Mouse (Mus musculus): ENCODE results near the gene Atp5s.

Gene Atp5s

DNA sequence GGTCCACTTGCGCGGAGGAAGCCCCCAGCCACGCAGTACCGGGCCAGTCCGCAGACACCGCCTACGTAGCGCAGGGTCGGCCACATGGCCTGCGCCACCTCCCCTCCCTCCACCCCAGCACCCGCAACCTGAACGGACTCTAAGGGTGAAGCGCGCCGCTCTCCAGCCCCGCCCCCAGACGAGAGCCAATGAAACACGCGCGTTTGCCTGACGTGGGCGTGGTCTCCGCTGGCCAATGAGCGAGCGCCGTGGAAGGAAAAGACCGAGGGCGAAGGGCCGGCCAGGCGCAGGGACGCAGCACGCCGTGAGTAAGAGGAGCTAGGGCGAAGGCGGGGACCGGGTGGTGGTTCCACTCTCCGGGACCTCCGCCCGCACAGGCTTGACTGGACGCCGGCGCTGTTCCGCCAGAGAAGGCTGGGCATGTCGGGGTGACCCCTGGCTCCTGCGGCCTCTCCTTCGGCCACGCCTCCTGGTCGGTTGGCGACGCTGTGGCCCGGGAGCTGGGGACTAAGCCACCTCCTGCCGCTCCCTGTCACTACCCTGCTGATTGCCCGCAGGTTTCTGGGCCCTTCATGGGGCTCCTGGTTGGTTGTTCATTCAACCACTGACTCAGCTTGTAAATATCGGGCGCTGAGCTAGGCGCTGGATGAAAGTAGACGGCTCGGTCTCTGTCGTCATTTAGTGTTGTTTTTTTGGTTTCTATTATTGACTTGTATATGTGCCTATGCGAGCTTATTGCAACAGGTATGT, at the start of gene Atp5s, which contains the start of gene L2hgdh:
Gene Atp5s (plus strand): TSS at position 240 of the 750 bp plus-strand sequence.
Gene L2hgdh (minus strand): TSS at position 163 of the 750 bp plus-strand sequence.
- peak; percentile 87 for DNase-seq (ENCODE audit: low read depth, low spot score)

DNA sequence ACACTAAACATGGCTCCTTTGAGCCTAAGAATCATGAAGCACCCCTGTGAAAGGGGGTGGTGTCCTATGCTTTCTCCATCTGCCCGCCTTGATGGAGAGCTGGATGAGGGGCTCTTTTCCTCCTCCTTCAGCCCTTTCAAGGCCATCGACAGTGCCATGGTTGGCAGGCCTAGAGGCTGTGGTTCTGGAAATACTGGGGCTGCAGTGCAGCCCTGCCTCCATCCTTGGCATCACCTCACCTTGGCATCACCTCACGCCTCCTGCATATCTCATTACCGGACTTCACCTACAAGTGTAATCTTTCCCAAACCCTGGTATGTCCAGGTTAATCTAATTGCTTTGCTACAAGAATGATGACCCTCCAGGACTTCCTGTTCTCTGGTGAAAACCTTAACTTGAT, 48.6 kb upstream of the Atp5s start:
- no peak for DNase-seq (ENCODE audit: low read depth, low spot score)

DNA sequence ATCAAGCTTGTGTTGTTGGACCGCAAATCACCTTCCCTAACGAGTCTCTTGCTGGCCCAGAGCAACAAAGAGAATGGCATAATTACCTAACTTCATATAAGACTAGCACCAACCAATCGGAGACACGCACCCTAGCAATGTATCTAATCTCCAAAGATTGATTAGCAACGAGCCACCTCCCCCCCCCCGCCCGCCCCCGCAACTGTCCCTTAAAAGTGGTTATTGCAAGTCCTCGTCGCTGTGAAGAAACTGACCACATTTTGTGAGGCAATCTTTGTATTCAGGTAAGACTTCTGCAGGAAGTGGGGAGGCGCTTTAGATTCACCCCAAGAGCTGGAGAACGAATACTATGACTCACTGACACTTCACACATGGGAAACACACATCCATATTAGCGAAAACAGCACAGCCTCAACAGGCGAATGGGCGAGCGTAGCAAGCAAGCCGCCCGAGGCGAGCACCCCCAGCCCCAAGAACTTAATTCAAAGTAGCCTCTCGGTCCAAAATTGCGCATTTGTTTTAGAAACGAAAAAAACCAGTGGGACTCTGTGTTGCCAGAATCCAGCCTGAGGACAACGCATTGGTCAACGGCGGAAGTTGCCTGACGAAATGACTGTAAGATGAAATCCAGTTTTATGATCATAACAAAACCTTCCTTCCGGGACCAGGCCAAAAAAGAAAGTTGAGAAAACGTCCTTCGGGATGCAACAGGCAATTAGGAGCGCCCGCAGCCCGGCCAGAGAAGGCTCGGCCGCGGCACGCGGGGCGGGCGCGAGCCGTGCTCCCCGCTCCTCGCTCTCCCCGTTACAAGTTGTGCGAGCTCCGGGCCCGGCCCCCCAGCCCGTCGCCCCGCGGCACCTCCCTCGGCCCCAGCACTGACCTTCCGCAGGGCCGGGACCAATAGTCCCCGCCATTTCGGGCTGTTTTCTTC, 43.9 kb upstream of the Atp5s start:
- DNase-seq (ENCODE audit: low read depth, low spot score) = no peak

DNA sequence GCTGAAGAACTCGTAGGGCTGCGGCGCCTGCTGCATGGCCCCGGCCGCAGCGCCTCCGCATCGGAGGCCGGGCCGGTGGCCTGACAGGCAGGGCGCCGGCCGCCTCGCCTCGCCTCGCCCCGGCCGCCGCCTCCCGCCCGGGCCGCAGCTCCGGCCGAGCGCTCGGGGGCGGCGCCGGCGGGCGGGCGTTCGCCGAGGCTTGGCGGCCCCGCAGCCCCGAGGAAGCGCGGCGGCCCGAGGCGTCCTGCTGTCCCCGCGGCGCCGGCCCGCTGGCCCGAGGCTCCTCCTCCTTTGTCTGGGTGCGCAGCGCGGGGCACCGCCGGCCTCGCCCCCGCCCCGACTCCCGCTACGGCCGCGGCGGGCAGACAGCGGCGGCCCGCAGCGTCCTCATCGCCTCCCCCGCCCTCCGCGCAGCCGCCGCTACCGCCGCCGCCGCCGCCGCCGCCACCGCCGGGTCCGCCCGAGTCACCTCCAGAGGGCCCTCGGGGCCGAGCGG, 43.1 kb upstream of the Atp5s start, which contains the start of gene Sos2:
Gene Sos2 (minus strand): TSS at position 287 of the 496 bp plus-strand sequence.
- DNase-seq (ENCODE audit: low read depth, low spot score) = no peak

DNA sequence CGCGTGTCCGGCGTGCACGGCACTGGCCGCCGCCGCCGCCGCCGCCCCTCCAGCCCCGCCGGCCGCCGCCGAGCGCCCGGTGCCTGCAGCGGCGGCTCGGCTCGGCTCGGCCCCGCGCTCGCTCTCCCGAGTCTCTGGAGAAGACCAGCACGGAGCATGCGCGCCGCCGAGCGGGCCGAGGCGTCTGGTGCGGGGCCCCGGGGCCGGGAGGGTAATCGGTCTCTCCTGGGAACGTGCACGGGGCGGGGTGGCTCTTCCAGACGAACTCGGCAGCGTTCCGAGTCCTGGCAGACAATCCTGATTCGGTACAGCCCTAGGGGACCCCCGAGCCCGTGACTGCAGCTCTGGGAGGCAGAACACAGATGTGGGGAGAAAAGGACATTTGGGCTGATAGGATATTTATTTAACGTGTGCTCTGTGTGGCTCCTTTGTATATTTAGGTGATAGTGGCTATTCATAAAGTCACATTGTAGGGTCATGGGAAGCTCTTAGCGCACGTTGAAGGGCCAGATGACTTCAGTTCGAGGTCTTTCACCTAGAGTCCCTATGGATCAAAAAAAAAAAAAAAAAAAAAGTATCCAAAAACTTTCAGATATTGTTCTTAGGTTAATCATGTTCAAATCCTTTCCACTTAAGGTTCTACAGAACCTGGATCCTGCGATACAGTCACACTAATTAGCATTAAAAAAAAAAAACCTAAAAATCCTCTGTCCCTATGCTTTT, 42.5 kb upstream of the Atp5s start:
- DNase-seq (ENCODE audit: low read depth, low spot score) = peak; percentile 59

DNA sequence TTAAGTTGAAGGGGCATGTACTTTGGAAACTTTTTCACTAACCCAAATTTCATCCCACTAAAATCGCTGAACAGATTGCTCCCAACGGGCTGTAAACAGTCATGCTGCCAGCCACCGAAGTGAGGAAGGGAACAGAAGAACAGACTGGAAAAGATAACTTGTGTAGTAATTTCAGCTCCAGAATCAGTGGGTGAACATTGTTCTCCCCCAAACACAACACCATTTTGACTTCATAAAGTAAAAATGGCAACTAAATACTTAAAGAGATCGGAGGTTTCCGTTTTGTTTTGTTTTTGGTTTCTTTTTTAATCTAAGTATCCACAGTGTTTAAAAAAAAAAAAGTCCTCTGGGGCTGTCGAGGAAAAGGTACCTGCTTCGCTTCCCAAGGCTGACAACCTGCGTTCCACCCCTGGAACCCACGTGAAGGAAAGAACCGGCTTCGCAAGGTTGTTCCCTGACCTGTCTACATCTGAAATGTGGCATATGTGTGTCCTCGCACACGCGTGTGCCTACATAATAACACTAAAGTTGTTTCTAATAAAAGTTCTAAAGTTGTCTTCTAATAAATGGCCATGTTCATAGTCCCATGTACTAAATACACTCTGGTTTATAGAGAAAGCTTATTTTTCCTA, 41.8 kb upstream of the Atp5s start:
- DNase-seq (ENCODE audit: low read depth, low spot score) = no peak

DNA sequence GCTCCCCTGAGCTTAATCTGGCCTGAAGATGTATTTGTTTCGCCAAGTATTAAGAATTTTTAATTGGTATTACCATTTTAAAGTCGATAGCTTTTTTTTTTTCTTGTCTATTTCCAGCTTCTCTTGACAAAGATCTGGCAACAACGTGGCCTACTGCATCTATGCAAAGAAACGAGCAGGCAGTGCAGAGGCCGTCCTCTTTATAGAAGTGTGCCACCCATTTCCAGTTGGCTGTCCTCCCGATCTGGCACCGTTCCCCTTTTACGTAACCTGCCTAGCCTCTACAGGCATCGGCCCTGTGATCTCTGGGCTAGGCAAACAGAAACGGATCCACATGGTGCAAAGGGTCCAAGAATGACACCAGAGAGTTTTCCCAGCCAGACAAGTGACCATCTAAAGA, 41.2 kb upstream of the Atp5s start:
- no peak for DNase-seq (ENCODE audit: low read depth, low spot score)

DNA sequence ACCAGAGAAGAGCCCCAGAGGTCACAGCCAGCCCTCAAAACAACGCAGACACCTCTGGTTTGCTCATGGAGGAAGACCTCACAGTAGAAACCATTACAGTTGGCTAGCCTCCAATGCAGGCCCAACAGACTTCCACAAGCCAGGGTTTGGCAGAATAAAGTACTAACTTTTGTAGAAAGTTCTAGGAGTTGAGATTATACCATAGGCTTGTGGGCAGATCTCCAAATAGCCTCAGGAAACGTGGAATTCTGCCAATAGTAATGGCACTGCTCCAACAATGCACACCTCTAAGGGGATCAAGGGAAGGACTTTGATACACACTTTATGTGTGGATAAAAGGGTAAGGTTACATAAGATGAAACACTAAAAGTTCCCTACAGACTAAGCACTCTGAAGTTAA, 36.4 kb upstream of the Atp5s start:
- DNase-seq (ENCODE audit: low read depth, low spot score) = no peak

DNA sequence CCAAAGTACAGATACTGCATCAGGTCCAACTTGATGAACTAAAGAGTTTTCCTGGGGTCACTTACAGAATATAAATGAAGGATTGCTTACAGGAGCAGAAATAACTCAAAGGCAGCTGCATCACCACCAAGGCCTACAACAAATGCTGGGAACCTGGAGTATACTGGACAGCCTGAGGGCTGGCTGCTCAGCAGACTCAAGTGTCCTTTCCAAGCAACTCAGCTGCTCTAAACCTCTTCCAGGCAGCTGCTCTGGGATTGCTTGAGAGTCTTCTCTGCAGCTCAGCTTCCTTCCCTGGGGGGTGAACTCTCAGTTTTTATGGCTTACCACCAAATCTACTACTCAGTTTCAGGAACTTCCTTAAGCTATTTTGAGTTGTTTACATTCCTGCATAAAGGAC, 35.7 kb upstream of the Atp5s start:
- DNase-seq (ENCODE audit: low read depth, low spot score) = no peak

DNA sequence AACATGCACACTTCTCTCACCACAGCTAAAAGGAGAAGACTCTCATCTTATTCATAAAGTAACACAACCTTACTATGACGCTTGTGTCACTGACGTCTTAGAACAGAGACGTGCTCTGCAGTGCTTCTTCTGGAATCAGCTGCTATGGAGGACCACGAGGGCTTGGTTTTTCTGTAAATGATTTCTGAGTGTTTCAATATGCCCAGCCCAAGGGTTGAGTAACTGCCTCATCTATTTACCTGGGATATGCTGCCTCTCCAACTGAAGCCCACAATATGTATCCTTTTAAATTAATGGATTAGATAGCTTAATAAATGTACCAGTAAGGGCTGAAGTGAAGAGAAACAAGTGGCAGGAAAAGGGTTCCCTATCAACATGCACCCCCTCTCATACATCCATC, 34.0 kb upstream of the Atp5s start:
- DNase-seq (ENCODE audit: low read depth, low spot score) = no peak

DNA sequence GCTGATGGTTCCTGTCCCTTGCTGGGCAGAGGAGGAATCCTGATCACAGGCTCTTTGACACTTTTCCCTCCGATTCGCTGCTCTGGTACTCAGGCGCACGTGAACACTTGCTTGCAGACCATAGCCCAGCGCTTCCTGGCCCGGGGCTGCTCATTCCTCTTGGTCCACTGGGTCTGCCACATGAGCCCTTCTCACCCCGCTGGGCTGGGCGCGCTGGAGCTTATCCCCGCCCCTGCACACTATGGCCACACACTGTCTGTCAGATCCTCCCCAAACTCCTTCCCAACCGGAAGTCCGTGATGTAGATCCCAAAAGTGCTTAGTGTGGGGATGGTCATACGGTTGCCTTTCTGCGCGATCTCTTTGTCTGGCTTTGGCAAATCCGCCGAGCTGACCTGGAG, 31.3 kb upstream of the Atp5s start:
- no peak for DNase-seq (ENCODE audit: low read depth, low spot score)

DNA sequence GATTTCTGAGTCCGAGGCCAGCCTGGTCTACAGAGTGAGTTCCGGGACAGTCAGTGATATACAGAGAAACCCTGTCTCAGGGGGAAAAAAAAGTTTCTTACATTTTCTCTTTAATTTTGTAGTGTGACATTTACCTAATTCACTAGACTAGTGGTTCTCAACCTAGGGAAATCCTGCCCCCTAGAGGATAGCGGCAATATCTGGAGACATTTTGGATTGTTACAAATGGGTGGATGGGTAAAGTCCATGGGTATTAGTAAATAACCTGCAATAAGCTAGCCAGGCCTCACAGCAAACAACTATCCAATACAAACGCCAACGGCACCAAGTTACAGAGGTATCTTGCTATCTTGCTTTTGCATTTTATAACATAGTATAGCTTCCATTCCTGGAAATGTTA, 28.0 kb upstream of the Atp5s start:
- DNase-seq (ENCODE audit: low read depth, low spot score) = no peak

DNA sequence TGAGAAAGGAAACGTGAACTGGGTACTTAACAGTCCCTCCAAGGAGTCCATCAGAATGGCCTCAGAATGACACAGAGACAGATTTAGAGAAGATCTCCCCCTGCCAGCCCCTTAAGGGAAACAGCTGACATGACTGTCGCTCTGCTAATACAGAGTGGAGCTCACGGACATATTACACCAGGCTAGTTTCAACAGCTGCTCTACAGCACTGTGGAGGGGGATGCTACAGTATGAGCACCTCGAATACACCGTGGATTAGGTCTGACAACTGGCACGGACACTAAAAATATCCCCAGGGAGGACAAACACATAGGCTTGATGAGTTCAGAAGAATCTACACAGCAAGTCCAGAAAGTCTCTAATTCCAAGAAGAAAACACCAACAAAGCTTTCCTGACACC, 26.4 kb upstream of the Atp5s start:
- DNase-seq (ENCODE audit: low read depth, low spot score) = no peak

DNA sequence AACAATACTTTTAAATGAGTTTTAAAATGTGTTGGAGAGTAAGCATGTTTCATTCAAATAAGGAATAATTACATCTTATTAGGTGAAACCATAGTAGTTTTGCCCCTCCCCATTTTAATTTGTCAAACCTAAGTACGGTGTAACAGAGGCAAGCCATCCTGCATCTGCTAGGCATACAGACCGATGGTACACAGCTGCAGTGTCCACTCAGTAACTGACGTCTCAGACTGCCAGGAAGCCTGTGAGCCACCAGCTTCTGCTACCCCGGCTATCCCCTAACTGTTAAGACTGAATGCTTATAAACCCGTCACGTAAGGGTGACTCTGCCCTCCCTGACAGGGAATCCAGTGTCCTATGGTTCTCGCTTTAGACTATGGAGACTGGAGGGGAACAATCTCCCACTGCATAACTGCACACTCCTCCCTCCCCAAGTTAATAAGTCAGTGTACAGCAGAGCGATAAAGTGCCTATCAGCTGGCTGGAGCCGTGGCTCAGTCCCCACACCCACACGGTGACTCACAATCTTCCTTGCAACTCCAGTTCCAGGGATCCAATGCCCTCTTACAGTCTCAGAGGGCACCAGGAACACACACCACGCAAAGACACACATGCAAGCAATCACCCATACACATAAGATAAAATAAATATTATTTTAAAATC, 19.8 kb upstream of the Atp5s start:
- no peak for DNase-seq (ENCODE audit: low read depth, low spot score)

DNA sequence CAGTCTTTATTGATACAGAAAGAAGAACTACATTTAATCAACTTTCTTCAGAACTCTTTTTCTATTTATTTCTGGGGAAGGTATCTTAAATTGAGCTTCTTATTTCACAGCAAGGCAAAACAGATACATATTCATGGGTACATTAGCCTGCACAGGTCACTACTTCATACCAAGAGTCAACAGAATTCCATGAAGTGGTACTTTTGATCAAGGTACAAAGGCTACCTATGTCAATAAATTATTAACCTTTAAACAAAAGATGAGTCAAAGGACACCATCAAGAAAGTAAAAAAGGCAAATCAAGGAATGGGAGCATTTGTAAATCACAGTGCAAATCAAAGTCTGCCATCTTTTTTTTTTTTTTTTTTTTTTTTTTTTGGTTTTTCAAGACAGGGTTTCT, 11.1 kb upstream of the Atp5s start:
- no peak for DNase-seq (ENCODE audit: low read depth, low spot score)

DNA sequence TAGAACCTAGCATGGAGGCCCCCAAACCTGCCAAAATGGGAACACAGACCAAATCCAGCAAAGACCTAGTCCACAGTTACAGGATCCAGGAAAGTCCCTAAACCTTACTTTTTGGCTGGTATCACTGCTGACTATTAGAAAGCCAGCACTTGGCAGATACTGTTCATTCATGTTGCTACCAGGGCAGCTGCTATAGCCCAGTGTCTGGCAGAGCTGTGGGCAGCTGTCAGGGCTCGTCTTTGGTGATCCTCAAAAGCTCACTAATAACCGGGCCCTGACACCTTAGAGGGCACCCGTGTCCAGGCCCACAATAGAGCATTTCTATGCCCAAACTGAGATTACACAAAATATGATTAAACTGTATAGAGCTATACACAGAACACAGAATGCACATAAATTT, 1.9 kb upstream of the Atp5s start:
- no peak for DNase-seq (ENCODE audit: low read depth, low spot score)

DNA sequence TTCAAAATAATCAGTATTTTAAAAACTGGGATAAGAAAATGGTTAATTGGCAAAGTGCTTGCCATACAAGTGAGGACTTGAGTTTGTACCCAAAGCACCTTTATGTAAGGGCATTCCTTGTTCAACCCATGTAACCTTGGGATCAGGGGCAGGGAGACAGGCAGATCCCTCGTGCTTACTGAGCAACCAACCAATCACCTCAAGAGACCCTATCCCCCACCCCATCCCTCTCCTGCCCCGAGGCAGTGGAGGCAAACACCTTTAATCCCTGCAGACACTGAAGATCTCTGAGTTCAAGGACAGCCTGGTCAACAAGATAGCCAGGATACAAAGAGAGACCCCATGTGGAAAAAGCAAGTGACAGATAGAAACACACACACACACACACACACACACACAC, 1.4 kb upstream of the Atp5s start:
- no peak for DNase-seq (ENCODE audit: low read depth, low spot score)

DNA sequence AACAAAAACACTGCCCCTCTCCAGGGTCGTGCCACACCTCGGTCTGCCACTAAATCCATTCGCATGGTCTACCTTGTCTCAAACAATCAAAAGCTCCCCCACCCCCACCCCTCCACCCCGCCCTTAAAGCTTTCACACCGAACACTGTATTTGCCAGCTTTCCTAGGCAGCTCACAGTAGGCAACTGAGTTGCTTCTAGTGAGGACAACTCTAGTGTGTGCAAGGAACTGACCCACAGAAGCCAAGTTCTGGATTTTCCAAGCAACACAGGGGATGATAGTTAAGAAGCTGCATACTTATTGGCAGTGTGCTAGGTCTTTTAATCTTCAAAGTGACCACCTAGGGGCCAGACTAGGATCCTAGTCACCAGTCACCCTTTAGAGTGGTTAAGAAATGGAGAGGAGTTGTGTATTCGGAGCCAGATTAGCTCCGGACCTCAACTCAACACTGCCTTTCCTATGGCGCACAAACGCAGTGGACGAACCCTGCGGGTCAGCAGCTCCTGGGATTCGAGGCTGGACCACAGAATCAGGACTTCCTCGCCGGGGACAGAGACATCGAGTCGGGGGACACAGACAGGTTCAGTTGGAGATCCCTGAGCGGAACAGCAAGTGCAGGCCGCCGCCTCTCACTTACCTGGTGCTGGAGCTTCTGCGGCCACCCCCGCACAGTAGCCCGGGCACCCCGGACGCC, 586 bp upstream of the Atp5s start:
- no peak for DNase-seq (ENCODE audit: low read depth, low spot score)

DNA sequence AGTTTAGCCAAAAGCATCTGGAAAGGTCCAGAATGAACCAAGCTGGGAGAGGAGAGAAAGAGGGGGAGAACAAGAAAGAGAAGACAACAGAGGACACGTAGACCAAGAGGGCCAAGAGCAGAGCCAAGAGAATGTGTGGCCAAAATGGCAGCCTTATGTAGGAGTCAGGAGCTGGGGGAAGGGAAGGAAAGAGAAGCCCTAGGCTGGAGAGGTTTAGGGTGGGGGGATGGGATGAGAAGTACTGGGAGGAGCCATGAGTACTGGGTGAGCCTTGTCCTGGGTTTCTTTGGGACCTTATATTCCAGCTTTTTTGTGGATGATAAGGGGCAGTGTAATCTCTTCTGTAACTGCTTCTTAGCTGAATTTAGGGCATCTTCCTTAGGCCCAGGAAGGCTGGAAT, 4.5 kb downstream of the Atp5s start:
- no peak for DNase-seq (ENCODE audit: low read depth, low spot score)

DNA sequence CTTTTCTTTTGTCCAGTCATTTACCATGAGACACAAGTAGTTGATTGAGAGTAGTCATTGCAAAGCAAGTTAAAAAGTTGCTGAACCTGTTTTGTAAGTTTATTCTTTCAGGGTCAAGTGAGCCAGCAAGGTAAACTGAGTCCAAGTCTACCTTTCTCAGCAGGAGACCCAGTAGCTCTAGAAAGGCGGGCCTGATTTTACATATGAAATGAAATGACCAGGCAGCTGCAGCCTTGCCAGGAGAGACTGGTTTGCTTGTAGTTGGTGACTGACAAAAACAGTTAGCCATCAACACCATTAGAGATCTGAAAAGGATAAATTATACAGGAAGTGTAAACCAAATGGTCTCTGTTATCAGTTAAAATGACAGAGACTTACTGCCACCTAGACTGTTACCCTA, 5.6 kb downstream of the Atp5s start:
- DNase-seq (ENCODE audit: low read depth, low spot score) = no peak
